Mouse (Mus musculus) embryo, embryonic 9.5 days (tissue): ENCODE results near the gene Tecpr2.
A peak's percentile ranks its signal among the peaks of the same experiment; 100 is the strongest.

Source experiments
- DNase-seq: peaks from one replicate; pipeline ENCODE4 v3.0.0-alpha.2; 2017; ENCODE audit errors: extremely low spot score

Gene Tecpr2

DNA sequence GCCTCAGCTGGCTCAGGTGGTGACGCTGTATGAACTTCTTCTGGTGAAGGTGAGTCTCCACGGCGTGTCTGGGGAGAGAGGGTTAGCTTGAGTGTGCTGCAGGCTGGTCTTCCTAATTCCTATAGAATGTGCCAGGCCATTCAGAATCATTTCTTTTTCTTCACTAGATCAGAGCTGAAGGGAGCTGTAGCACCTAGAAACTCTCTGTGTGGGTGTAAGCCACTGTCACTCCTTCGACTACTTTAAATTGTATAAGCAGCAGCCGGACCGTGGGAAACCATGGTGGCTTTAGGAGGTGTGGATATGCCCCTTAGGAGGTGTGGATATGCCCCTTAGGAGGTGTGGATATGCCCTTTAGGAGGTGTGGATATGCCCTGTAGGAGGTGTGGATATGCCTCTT is 25.1 kb upstream of the Tecpr2 start:
- DNase-seq: no peak

DNA sequence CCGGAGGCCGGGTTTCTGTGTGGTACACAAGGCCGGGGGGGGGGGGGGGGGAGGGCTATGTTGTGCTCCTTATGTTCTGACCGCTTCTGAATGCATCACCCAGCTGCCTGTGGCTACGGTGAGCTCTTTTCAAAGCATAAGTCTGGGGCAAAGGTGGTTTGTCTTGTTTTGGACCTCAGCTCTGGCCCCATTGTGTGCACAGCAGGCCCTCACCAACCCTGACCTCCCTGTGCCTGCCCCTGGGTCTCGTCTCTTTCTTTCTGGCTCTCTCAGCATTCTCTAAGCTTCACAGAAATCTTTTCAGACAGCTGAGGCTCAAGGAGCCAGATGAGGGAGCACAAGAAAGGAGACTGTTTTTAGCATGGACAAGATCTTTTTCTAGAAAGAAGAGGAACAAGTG is 23.5 kb upstream of the Tecpr2 start:
- DNase-seq: no peak

DNA sequence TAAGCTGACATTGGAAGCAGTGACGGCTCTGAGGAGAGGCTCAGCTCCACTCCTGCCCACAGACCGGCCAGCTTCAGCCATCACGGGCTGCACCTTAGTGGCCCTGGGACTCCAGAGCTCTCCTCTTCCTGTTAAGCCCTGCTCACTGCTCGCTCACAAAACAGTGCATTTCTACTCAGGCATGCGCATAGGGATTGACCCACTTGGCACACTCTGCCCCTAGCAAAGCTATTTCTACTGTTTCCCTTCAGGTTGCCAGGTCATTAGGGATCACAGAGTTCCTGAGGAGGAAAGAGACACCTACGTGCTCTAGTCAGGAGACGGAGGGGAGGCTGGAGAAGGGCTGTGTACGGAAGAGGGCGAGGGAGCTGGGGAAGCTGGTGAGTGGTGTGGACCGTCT is 23.1 kb upstream of the Tecpr2 start:
- no peak for DNase-seq

DNA sequence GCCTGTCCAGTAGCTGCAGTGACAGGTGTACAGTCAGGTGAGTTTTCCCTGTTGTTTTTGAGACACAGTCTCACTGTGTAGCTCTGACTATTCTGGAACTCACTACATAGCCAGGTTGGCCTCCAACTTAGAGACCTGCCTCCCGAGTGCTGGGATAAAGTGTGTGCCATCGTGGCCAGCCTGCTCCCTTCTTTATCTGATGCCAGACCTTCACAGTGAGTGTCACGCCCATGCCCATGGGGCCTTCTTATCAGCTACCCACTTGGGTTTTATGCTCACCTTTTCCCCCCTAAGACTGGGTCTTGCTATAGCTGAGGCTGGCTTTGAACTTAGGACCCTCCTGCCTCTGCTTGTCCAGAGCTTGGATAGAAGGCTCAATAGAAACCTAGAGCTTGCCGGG is 19.0 kb upstream of the Tecpr2 start:
- no peak for DNase-seq

DNA sequence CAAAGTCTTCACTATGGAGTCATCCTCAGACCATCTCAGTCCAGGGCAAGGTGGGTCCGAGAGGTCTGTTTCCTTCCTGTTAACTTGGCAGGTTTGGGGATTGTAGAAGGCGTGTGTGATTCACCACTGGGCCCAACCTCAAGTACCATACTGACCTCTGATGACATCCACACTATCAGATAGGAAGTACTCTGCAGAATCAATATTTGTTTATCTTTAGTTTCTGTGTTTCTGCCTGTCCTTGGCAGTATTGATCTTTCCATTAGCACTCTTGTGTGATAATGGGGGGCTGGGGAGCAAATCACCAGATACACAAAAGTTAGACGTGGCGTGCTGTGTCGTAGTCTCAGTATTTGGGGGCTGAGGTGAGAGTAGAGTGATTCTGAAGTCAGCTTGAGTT is 17.8 kb upstream of the Tecpr2 start:
- no peak for DNase-seq

DNA sequence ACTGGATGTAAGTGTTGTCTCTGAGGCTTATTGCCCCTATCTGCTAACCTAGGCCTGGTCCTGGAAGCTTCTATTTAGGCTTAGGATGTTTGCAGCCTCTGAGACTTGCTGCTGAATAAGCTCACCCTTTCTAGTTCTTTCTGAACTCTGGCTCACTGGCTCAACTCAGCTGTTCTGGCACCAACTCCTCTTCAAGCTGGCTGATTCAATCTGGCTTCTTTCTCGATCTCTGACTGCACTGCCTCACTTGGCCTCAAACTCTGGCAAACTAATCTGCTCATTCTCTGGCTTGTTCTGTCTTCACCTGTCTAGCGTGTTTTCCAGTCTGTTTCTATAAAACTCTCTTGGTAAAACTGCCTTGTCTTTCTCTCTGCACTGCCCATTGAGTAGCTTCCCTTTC is 13.7 kb upstream of the Tecpr2 start:
- no peak for DNase-seq

DNA sequence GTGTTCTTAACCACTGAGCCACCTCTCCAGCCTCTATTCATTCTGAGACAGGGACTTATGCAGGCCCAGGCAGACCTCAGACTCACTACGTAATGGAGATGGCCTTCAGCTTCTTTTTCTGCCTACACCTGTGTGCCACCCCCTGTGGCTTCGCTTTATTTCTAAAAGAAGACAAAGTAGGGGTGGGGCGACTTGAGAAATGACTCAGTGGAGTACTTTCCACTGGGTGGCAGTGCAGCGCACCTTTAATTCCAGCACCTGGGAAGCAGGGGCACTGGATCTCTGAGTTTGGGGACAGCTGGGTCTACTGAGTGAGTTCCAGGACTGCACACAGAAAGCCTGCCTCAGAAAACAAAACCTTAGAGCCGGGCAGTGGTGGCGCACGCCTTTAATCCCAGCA is 6.8 kb upstream of the Tecpr2 start:
- no peak for DNase-seq

DNA sequence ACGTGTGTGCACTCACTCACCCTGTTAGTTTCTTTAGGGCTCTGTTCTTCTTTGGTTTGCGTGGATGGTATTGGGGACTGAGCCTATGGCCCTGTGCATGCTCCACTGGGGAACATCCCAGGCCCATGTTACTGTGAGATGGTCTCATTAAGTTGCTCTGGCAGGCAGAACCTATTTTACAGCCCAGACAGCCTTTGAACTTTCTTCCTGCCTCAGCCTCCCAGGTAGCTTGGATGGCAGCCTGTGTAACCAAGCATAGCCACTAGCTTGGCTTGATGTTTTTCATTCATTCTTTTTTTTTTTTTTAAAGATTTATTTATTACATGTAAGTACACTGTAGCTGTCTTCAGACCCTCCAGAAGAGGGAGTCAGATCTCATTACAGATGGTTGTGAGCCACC is 3.8 kb upstream of the Tecpr2 start:
- DNase-seq: no peak

DNA sequence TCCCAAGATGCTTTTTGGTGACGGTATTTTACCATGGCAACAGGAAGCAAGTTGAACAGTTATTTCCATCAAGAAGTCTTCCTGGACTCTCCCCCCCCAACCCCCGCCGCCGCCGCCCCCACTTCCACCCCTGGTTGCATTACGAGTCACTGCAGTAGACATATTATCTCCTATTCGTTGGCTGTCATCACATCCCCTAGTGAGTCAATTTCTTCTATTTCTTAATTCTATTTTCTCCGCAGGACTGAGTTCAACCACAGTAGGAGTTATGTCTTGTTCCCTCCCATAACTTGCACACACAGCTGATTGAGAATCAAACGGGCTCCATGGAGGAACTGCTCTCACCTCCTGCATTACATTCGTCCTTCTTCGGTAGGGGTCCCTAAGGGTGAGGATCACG is 958 bp upstream of the Tecpr2 start:
- DNase-seq: no peak

DNA sequence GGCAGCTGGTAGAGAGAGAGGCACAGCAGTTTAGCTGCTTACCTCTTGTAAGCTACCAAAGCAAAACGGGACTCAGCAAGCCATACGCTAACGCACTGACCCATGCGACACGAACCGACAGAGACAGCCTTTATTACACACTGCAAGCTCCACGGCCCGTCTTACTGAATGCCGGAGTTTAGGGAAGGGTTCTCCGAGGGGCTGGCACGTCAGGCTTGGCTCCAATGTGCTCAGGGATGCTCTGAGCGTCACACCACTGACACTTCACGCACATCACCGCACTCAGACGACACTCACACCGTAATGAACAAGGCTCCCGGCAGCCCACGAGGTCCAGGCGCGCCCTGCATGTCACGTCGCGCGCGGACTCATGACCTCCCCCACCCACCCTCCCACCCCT is 458 bp upstream of the Tecpr2 start:
- no peak for DNase-seq

DNA sequence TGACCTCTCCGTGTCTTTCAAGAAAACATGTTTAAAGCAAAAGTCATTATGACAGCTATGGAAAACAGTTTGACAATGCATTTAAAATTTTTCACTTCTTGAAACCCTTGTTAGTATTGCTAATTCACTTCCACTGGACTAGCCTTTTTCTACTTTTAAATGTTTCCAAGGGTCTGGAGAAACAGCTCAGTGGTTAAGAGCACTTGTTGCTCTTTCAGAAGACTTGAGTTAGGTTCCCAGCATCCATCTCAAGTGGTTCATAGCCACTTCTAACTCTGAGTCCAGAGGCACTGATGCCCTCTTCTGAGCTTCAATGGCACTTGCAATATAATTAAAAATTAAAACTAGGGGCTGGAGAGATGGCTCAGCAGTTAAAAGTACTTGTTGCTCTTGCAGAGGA is 2.8 kb downstream of the Tecpr2 start:
- no peak for DNase-seq

DNA sequence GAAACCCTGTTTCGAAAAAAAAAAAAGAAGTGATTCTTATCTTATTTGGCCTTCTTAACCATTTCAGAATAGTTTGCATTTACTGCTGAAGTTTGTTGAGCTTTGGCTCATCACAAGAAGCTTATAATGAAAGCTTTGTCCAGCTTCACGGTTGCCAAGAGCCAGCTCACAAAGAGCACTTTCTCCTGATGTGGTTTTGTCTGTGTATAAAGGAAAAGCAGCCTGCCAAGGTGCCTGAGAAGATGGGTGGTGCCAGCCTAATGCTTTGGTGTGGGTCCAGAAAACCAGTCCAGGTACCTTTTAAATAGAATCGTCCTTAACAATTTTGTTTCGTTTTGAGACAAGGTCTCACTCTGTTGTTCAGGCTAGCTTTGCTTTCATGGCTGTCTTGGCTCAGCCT is 13.0 kb downstream of the Tecpr2 start:
- no peak for DNase-seq

DNA sequence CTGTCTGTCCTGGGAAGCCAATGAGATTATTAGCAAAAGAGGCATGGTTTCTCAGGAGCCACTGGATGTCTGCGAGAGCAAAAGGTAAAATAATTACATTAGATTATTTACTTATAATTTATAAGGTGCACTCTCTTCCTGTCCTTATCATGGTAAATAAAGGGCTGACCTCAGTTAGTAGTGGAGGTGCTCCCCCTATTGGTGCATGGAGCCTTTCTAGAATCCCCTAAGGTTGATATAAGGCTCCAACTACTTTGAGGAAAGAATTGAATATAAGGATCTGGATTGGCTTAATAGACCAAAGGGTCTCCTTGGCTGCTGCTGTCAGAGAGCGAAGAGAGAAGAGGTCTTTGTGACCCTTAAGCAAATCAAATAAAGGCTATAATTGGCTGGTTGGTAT is 14.5 kb downstream of the Tecpr2 start:
- no peak for DNase-seq

DNA sequence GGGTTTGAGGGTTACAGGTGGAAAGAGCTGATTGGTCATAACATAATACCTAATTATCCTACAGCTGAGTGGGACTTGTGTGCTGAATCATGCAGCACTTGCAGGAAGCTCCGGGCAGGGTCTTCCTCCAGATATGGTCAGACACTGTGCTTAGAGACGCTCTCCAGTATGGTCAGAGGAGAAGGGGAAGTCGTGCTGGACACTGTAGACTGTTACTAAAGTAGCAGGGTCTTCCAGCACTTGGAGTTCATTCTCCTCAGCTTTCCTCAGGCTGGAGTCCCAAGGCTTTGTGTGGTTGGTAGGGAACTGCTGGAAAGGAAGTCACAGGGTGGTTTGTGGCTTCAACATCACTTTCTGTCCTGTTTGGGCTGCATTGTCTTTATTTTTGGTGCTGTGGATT is 18.8 kb downstream of the Tecpr2 start:
- DNase-seq: no peak

DNA sequence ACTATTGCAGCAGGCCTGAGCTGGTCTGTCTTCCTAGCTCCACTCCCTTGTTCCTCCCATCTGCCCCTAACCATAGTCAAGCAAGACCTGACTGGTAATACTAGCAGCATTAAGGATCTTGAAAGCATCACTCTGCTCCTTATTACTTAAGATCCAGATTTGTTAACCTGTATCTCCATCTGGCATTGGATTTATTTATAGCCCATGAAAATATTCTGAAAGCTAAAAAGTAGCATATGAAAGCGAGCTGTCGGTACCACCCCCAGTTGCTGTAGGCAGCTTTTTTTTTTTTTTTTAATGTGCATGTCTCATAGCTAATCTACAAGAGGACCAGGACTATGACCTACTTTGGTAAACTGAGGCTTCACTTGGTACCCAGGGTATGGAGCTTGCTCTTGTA is 20.9 kb downstream of the Tecpr2 start:
- no peak for DNase-seq

DNA sequence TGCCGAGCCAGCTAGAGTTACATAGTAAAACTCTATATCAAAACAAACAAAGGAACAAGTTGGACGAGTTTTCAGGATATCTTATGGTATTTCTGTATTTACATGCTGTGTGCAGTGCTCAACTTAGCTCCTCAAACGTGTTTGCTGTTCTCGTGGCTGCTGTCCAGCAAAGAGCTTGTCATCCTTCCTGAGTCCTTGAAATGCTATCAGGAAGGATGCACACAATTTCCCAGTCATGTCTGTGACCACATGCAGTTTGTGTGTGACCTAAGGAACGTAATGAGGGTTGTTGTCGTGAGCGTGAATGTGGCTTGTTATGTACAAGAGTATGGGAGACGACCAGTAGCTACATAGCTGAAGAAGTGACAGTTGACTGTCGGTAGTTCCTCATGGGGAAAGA is 26.7 kb downstream of the Tecpr2 start:
- no peak for DNase-seq

DNA sequence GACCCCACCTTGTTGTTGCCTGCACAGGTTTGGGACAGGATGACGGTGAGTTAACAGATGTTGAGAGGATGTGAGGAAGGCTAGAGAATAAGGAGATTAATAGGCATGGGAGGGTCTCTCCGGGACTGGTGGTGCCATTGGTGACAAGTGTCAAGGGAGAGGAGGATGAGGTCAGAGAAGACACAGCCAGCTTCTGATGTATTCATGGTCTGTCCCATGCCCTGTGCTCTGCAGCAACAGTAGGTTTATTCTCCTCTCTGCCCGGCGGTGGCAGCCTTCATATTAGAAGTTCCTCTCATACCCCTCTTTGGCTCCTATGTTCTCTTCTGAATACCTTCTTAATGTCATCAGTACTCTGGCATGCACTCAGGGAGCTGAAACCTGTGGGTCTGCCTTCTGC is 31.2 kb downstream of the Tecpr2 start:
- DNase-seq: no peak

DNA sequence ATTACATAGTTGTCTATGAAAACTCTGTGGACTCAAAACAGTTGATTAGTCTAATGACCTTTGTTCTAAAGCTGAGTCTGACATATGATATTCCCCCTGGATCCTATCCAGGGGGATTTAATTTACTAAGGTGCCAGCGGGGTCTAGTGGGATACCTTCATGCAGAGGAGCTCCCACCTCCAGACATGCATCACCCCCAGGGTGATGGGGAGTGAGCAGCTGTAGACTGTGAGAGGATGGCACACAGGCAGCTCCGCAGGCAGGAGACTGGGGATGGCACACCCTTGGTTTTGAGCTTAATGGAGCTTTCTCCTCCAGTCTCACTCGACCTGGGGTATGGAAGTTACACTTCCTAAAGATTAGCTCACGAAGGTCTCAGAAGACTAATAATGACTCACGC is 32.5 kb downstream of the Tecpr2 start:
- no peak for DNase-seq

DNA sequence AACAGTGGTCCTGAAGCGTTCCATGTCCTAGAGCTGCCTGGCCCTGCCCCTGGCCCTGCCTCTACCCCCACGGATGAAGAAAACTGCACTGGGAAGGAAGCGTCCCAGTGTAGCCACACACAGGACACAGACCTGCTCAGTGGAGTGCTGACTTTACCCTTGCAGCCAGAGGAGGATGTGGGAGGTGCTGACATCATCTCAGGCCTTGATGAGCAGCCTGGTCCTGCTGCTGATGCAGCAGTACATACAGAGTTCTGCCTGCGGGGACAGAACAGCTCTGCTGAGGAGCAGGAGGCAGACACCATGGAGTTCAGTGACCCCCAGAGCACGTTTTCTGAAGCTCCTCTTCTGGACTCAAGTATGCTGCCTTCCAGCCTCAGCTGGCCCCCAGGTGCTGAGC is 43.8 kb downstream of the Tecpr2 start:
- DNase-seq: no peak

DNA sequence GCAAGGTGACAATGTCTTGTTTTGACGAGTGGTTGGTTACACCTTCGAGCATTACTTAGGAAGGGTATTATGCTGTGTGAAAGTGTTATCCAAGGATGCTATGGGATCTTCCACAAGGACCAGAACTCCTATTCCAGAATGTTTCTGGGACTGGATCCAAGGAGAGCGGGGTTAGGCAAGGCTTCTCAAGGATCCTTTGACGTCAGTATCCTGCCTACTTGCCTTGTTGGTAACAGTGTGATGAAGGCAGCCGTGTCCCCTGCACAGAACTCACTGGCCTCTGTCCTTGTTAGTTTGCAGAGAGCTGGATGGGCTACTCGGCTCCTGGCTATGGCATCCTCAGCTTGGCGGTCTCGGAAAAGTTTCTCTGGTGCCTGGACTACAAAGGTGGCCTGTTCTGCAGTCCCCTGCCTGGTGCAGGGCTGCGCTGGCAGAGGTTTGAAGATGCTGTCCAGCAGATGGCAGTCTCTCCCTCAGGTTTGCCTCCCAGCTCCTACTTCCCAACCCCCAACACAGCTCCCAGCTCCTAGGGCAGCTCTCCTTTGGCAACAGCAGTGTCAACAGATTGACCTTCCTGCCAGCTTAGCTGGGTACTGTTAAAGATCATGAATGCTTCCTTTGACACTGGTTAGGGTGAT is 47.0 kb downstream of the Tecpr2 start:
- DNase-seq: peak; percentile 70

DNA sequence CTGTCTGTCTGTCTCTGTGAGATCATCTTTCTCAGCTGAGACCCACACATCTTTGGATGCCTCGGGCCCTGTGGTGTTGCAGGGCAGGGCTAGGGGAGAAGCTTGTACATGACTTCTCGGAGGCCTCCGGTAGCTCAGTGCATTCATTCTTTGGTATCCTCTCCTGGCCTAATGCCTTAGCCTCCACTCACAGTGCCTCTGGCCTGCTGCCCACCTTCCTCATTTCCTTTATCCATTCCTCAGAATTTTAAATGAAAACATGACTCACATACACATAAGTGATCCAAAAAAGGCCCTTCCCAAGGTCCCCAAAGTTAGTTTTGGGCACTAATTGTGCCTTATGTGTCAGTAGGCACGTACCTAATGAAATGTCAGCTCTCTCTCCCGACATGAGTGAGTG is 48.4 kb downstream of the Tecpr2 start:
- DNase-seq: no peak

DNA sequence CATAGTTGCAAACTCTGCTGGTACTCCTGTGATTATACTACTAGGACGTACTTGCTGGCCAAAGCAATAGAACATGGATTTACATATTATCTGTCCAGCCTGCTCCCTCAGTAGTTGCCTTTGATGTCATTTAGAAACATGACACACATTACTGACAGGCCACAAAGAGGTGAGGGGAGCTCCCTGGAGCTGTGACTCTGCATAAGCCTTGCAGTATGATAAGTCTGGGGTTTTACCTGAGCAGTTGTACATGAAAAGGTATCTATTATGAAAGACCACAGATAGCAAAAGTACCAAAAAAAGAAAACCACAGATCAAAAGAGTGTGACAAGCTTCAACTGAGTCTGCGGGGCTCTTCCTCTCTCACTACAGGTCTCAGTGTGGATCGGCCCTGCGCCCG is 50.3 kb downstream of the Tecpr2 start:
- no peak for DNase-seq

DNA sequence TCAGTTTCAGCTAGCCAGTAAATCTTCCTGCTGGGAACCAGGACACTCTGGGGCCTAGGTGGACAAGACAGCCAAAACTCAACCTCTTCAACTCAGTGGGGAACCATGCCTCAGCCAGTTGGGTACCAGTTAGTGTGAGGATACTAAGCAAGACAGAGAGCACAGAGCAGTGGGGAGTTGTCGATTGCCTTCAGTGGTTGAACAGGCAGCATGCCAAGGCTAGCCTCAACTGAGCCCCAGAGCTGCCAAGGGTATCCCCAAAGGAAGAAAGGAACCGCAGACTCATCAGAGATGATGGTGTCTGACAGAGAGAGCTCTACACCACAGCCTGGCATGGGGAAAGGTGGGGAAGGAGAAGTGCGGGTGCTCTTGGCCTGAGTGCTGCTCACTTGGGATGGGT is 51.8 kb downstream of the Tecpr2 start:
- no peak for DNase-seq

DNA sequence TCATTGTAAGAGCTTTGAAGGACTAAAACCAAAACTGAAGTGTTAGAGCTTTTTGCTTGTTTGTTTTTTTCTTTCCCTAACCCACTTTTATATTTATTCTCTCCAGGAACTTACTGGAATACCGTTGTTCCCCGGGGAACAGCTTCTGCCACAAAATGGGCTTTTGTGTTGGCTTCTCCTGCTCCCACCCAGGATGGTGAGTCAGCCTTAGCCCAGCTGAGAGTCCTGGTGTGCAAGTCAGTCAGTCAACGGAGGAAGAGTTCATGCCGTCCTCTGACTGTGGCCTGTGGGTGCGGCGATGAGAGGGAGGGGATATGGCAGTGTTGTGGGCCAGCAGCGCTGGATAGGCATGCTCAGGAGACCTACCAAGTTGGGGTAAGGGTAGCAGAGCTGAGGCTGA is 57.2 kb downstream of the Tecpr2 start:
- DNase-seq: no peak
